Mouse (Mus musculus) heart, postnatal 25 days (tissue): ENCODE measurements around the gene Aoc3. TPM values are rescaled to one million over a fixed set of nuclear protein-coding genes. Genes with fewer than 3 reads are reported as not detected.

Source experiments
- DNase-seq: peaks from one replicate; pipeline ENCODE4 v3.0.0; 2022; ENCODE audit warnings: low spot score
- intact Hi-C: fragments of 180-260 bp; cut with DNase I; formaldehyde crosslinking; loops from one replicate; pipeline ENCODE4 v1.15.1; 2025
- total RNA-seq, 2 experiments: library from RNA; stranded (reverse); gene quantifications; 2 replicates each; pipeline ENCODE4 v1.2.3; 2021

The Aoc3 gene
- 10 to 100 TPM; 13.9 to 18.5 TPM for total RNA-seq

DNA sequence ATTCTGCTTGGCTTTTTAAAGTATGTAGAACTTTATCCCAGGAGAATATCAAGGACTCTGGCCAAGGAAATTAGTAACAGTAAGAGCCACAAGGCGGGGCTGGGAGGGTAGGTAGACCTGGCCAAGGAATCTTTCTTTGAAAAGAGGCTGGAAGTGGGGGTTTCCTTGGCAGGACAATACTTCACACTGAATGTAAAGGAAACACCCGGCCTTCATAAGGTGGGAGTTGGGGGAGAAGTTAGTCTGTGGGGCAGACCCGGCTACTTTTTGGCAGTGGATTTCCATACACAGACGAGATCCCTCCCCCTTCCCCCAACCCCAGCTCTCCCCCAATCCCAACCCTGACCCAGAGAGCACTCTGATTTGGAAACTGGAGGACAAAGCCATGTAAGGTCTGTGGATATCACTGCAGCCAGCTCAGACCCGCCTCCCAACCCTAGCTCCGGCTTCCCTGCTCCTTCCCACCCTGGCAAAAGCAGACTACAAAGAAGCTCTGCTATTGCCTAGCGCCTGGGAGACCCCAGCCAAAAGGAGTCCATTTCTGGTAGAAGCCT is at the start of gene Aoc3:
Aoc3 (plus strand) TSS at position 235 of the 554 bp plus-strand sequence.
- peak; percentile 41 for DNase-seq
- intact Hi-C loops, result no loop called here

DNA sequence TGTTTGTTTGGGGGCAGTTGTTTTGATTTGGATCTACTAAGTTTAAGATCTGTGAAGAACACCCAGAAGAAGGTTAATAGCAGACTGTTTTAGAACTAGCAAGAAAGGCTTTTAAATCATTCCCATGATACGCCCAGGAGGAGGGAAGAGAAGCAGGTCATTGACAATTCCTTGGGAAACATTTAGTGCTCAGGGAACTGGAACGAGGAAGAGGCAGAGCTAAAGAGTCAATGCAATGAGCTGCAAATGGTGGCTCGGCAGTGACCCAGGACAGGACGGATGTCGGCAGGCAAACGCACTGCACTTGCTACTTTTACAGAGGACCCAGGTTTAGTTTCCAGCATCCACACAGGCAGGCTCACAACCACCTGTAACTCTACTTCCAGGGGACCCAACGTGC is 49.6 kb upstream of the Aoc3 start:
- intact Hi-C loops, result no loop called here
- no peak for DNase-seq

DNA sequence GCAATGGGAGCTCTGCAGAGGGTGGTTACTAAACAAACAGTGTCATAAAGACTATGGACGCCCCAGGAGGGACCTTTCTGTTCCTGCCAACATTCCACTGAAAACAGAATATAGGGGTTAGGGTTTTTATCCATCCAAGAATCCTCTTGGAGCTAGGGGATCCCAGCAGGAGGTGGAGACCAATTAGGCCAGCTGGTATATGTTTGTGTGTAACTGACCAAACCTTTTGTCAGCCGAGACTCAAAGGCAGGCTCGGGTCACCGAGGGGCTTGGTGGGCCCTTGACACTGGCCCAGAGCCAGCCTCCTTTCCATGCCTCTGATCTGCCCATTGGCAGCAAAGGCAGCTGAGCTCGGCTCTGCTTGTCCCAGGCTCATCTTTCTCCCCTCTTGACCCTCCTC is 47.5 kb upstream of the Aoc3 start:
- intact Hi-C loops, result no loop called here
- no peak for DNase-seq

DNA sequence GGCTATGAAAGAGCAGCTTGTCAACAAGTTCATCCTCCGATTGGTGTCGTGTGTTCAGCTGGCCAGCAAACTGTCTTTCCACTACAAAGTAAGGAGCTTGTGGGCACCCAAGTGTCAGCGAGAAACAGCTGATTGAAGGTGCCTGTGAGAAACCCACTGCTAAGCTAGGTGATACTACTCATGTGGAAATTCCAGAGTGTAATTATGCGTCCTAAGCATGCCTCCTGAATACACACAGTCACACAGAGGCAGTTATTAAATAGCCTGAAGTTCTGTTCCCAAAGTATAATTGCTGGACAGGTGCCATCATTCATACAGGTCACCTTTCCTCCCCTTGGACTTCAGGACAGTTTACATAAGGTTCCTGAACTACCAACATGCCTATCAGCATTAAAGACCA is 46.6 kb upstream of the Aoc3 start:
- no peak for DNase-seq

DNA sequence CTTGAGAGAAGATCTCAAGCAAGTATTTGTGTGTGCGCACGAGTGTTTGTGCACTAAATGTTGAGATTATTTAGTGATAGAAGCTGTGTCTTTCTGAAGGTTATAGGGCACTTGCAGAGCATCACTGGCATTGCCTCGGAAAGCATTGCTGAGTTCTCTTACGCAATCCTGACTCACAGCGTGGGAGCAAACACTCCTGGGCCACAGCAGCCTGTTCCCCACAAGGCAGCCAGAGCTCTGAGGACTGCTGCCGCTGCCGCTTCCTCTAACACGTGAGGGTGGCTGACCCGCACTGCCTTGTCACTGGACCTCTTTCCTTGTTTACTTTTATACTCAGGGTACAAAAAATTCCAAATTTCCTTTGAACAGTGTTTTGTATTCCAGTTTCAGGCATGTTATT is 43.1 kb upstream of the Aoc3 start:
- intact Hi-C loops, result no loop called here
- no peak for DNase-seq

More for the DNA sequence above, 46.6 kb upstream of the Aoc3 start:
- intact Hi-C loops, result no loop called here

DNA sequence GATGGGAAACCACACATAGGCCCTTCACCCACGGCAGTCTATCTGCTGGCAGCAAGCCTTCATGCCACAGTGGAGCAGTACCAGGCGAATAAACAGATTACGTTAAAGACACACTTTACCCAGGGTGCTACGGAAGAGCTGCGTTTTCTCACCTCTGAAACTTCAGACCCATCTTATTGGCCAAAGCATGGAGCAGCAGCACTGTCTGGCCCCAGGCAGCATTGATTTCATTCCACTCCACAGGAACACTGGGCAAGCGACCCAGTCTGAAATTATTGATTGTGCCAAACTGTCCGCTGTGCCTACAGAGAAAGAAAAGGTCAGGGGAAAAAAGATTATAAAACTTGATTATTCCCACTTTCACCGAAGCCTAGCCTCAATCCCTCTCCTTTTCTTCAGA is 39.2 kb upstream of the Aoc3 start:
- no peak for DNase-seq
- intact Hi-C loops, result loop anchor here (10.0 kb wide), 1 partner anchor 186 kb away; no protein-coding TSS in a partner anchor

DNA sequence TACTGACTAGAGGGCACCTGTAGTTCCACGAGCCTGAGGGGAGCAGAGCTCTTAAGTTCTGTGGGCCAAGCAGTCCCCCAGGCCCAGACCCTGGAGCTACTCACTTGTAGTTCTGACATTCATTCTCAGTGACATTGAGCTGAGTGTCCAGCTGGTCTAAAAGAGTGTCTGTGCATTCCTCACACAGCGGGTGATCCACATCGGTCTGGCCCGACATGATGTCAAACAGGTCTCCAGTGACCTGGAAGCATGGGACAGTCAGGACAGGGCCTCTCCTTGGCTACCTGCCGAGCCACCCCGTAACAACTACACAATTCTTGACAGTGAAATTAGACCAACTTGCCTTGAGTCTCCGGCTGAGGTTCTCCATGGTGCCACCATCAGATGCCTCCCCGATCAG is 35.2 kb upstream of the Aoc3 start:
- no peak for DNase-seq
- intact Hi-C loops, result loop anchor here (10.0 kb wide), 1 partner anchor 190 kb away; no protein-coding TSS in a partner anchor

DNA sequence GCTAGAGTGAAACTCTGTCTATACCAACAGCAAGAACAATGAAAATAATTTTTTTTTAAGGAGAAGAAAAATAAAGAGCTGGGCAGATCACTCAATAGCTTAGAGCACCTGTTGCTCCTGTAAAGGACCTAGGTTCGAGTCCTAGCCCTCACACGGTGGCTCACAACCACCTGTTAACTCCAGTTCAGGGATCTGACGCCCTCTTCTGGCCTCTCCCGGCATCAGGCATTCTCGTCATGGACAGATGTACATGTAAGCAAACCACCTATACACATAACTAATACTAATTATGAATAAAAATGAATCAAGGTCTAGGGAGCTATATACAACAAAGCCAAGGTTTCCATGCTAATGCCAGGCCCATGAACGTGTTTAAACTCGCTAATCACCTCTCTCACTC is 29.5 kb upstream of the Aoc3 start:
- intact Hi-C loops, result loop anchor here (2.0 kb wide), 1 partner anchor 48 kb away; the partner anchor contains the start of gene Vps25

DNA sequence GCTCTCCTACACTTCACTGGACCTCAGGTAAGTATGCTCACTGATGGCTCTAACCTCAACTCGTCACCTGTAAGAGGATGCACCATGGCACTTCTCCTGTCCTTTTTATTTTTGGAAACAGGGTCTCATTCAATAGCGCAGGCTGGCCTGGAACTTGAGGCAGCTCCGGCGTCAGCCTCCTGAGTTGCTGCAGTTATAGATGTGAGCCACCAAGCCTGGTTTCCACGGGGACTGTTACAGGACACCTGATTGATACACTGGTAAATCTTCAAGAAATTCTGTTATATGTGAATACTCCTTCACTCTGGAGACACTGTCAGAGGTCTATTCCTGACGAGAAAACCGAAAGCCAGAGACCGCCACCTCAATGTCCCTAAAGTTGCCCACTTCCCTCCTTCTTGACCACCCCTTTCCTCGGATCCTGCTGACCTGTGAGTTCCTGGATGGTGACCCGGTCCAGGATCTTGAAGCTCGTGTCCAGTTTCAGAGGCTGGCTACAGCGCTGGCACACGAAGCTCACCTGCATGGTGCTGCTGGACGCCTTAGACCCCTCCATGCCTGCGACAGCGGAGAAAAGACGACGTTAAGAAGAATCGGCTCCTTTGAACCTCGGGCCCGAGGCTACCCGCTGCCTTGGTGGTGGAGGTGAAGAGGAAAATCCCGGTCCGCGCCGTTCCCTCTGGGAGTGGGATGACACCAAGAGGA is 29.0 kb upstream of the Aoc3 start:
- intact Hi-C loops, result loop anchor here (1.0 to 2.0 kb wide), 2 partner anchors 49 to 89 kb away; partner anchors contain the start of gene Vps25
- no peak for DNase-seq

More for the DNA sequence above, 29.5 kb upstream of the Aoc3 start:
- no peak for DNase-seq

DNA sequence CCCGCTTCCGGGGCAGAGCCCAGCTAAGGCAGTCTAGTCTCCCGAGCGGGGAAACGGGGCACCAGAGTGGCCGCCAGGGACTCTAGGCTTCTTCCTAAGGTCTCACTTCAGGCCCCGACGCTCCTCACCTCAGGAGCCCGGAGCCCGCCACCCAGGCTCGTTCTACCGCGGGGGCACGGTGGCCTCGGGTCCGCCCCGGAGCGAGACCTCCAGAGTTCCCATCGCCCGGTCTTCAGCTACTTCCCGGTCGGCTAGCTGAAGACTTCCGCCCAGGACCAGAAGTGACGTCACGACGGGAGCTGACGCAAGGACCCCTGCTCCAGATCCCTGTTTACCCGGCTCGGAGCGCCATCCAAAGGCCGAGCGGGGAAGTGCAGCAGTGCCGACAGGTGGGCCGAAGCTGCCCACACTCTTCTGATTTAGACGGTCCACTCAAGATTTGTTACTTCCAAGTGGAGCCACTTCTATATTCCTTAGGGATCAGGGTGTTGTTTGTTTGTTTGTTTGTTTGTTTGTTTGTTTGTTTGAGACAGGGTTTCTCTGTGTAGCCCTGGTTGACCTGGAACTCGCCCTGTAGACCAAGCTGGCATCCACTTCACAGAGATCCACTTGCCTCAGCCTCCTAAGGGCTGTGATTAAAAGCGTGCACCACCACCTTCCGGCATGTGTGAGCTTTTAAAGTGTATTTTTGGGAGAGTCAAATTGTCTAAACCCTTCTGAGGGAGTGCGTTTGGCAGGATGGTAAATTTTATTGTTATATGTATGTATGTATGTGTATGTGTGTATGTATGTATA is 28.2 kb upstream of the Aoc3 start, which contains the start of gene Becn1:
Becn1 (minus strand) TSS at position 283 of the 795 bp plus-strand sequence.
- intact Hi-C loops, result loop anchor here (1.0 kb wide), 1 partner anchor 90 kb away; no protein-coding TSS in a partner anchor
- peak; percentile 88 for DNase-seq

DNA sequence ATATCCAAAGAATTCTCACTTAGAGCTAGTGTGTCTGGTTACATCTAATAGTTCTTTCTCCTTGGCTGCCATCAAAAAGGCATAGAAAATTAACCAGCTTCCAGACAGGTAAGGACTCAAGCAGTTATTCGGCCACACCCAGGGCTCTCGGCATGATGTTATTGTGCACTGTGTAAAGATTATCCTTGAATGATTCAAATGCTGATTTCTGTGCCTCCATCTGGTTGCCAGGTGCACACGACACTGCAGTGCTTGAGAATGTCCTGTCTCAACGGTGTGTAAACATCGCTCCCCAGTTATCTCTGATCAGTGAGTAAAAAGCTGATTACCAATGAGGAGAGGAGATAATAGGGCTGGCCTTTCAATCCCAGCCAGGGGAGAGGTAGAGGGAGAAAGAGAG is 22.7 kb upstream of the Aoc3 start:
- intact Hi-C loops, result no loop called here
- no peak for DNase-seq

DNA sequence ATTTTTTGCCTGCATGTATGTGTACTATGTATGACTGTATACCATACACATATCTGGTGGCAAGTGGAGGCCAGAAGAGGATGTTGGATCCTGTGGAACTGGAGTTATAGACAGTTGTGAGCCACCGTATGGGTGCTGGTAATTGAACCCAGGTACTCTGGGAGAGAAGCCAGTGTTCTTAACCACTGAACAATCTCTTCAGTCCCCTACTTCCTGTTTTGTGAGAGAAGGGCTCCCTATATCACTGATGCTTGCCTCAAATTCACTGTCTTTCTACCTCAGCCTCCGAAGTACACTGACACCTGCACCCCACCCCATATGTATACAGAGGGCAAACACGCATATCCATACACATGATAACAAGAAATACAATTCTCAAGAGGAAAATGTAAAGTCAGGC is 19.3 kb upstream of the Aoc3 start:
- no peak for DNase-seq
- intact Hi-C loops, result no loop called here

DNA sequence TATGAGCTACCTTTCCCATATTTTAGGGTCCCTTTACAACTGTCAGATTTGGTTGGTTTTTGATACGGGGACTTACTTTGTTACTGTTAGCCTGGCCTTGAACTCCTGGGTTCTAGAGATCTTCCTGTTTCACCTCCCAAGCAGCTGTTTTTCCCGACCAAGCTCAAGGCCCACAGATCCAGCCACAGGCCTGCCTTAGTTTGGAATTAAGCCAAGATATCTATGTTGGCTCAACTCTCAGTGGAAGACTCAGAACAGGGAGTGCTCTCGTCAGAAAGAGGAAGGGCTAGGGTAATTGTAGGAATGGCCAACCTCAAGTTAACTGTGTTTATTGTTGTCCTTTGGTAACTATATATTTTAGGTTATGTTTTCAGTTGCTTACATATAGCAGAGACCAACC is 18.3 kb upstream of the Aoc3 start:
- DNase-seq, result no peak
- intact Hi-C loops, result no loop called here

DNA sequence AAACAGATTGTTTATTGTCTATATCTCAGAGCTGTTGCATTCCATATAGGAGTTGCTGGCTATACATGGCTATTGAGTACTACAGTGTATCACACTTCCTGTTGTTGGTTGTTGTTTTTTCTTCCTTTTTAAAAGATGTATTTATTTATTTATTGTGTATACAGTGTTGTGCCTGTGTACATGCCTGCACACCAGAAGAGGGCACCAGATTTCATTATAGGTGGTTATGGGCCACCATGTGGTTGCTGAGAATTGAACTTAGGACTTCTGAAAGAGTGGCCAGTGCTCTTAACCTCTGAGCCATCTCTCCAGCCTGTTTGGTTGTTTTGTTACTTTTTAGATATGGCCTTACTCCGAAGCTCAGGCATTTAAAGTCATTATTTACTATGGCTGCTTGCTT is 15.8 kb upstream of the Aoc3 start:
- intact Hi-C loops, result no loop called here
- DNase-seq, result no peak

DNA sequence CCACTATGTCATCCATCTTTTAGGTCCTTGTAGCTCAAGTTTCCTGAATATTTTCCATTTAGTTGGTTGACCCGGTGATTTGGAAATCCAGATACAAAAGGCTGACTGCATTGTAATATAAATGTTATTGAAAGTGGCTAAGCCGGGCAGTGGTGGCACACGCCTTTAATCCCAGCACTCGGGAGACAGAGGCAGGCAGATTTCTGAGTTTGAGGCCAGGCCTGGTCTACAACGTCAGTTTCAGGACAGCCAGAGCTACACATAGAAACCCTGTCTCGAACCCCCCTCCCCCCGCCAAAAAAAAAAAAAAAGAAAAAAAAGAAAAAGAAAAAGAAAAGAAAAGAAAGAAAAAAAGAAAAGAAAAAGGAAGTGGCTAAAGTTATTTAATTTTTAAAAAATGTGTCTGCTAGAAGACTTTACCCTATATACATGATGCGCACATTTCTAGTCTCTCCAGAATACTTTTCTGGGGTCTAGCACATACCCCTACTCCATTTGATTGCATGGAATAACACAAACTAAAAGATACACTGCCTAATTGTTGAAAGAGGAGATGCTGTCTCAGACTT is 15.2 kb upstream of the Aoc3 start:
- DNase-seq, result no peak
- intact Hi-C loops, result no loop called here

DNA sequence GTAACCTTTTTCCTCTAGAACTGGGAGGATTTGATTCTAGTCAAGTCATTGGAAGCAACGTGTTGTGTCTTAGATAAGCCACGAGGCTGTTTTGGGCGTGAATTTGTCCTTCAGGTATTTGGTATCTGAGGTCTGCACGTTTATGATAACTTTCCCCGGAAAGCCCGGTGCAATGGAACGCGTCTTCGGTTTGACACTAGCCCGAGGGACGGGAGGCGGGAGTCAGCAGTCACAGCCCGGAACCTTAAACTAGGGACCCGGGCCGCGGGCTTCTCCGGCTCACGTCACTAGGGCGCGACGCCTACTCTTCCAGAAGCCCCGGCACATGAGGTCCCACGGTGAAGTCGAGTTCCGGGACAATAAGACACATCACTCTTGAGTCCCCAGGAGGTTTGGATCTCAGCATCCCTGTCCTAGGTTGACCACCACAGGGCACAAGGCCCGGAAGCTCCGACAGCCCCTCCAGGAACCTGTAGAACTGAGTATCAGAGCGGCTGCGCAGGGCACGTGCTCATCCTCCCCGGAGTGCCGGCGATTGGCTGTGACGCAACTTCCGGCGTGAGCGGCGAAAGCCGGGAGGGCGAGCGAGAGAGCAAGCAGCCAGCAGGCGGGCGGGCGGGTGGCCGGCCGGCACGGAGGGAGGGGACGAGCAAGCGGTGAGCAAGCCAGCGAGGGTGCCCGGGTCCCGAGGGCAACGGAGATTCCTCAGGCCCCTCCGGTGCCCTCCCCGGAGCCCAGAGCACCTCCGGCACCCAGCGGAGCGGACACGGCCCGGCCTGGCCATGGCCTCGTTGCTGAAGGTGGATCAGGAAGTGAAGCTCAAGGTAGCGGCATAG is 14.5 kb upstream of the Aoc3 start, which contains the start of gene Psme3:
Psme3 (plus strand) TSS at position 549 of the 836 bp plus-strand sequence.
- DNase-seq, result peak; percentile 89
- intact Hi-C loops, result no loop called here

DNA sequence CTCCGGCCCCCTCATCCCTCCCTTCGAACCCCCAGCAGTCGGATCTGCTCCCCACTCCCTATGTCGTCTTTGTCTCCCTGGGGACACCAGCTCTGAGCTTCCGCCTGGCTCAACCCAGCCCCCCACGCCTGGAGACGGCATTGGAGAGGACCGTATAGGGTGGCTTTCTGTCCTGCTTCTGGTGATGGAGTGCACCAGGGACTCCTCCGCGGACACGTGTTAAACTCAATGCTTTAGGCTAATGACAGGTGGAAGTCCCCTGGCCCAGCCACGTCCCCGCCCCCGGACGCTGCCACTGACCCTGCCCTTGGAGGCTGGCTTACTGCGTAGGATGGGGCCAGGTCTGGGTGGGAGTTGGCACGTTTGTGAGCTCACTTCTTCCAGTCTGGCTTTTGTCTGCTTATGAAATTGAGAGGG is 13.9 kb upstream of the Aoc3 start:
- no peak for DNase-seq

DNA sequence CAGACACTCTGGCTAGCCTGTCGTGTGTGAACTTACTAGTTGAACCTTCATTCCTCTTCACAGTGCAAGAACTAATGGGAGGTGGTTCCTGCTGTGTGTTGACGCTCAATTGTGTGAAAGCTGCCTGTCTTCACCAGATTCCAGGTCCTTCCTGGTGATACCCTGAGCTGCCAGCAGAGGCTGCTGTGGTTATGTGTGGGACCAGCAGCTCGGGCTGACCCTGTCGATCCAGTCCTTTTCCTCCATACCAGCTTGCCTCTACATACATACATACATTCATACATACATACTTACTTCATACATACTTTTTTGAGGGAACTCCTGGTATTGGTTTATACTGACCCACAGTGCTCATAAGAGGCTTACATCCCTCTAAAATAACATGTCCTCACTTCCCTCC is 6.8 kb upstream of the Aoc3 start:
- intact Hi-C loops, result loop anchor here (1.0 kb wide), 1 partner anchor 72 kb away; no protein-coding TSS in a partner anchor

More for the DNA sequence above, 13.9 kb upstream of the Aoc3 start:
- intact Hi-C loops, result no loop called here

DNA sequence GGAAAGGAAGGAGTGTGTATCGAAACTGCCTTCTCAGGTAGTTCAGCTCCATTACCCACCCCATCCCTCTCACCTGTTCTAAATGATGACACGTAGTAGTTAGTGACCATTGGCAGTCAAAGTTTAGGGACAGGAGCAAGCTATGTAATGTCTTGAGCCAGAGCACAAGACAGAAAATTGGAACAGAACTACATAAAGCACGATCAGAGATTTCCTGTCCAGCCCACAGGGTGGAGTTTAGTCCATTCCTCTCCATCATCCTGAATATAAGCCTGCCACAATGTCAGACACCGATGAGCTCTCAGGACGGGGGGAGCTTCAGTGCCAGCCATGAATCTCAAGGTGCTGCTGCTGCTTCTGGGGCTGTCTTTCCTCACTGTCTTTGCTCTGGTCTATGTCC is 5.6 kb upstream of the Aoc3 start, which contains the start of gene Aoc2:
Aoc2 (plus strand) TSS at position 301 of the 400 bp plus-strand sequence.
- DNase-seq, result no peak
- intact Hi-C loops, result no loop called here

More for the DNA sequence above, 6.8 kb upstream of the Aoc3 start:
- DNase-seq, result no peak
